Mouse (Mus musculus) cerebellum, postnatal 10 days (tissue): Measurements from ENCODE around the gene Cherp.

Experiments
- DNase-seq, 2 experiments: peaks; one replicate each; pipeline ENCODE4 v3.0.0; 2021; ENCODE audit warnings: mixed read lengths in 2 of 2

The Cherp gene

DNA sequence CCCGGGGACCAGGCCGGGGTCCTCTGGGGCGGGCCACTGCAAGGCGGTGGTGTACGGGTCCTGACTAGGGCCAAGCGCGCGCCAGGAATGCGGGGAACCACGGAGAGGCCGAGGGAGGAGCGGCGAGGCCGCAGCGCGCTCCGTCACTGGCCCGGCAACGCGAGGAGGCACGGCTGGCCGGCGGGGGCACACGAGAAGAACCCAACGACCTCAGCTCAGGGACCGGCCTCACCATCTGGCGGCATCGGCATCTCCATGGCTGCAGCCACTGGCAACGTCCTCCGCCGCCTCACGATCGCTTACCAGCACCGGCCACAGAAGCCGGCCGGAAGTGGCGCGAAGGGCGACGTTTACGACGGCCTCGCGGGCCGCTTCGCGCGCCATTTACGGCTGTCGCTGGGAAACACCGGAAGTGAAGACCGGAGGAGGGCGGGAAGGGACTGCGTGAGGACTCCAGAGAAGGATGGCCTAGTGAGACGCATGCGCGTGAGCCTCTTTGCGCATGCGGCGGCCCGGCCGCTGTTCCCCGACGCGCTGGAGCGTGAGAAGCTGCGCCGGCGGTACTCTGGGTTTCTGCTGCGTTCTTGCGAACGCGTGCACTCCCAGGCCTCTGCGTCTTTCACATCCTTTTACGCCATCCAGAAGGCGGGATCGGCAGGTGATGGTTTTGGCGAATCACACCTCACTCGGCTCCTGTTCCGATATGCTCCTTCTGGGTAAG lies at the start of gene Cherp:
Cherp (minus strand) TSS at position 401 of the 721 bp plus-strand sequence.
- peak; percentile 96 to 98 for DNase-seq

GRCm38 (mm10) chr8:72521888-72522287 lies 46.9 kb upstream of the Cherp start:
- no peak for DNase-seq

DNA sequence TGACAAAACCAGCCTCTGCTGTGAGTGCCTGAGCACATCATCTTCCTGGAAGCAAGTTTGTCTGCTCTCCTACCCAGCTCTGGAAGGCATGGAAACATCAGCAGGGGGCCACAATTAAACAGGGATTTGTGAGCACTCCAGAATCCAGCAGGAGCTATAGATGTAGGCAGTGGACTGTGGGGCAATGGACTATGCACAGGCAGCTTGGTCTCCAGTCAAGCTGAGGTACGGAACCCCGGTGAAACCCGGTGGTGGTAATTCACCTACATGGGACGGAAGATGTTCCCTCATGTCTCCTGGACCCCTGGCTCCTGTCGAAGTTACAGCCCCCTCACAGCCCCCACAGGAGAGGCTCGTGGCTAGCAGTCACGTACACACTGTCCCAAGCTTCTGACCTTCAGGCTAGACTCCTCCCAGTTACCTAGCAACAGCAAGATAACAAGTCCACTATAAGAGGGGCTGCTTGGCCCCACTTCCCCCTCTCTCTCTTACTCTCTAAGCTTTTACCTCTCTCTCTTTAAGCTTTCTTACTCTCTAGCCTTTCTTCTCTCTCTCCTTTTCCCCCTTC lies 42.5 kb upstream of the Cherp start:
- DNase-seq, result no peak

GRCm38 (mm10) chr8:72513158-72513557 lies 38.1 kb upstream of the Cherp start:
- no peak for DNase-seq

DNA sequence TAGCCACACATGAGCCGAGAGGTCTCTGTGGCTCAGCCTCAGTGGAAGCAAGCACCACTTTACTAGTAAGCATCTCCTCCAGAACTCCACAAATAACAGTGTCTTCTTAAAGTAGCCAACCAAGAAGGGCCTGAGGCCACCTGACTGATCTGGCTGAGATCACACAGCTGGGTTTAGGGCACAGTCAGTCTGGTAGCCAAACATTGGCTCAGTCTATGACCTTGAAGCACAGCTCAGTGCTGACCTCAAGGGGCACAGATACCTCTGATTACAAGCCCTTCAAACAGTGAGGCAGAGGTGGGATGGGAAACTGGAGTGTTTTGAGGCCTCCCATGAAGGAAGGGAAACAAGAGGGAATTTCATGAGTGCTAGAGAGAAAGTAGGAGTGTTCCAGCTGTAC lies 37.6 kb upstream of the Cherp start:
- no peak for DNase-seq

DNA sequence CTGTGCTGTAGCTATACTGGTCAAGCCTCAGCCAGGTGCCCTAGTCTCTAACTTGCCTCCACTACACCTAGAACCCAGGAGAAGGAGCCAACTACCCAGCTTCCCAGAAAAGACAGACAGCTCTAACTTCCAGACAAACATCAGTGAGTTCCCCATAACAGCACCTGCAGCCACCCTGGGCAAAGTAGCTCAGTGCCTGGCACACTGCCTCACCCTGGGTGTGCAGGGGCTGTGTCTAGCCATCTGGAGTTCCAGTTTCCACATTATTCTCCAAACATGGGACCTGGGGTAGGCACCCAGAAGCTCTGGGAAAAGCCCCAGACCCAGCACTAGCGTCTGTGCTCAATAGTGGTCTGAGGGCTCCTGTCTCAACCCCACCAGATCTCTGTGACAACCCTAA lies 32.5 kb upstream of the Cherp start:
- peak; percentile 60 to 80 for DNase-seq

DNA sequence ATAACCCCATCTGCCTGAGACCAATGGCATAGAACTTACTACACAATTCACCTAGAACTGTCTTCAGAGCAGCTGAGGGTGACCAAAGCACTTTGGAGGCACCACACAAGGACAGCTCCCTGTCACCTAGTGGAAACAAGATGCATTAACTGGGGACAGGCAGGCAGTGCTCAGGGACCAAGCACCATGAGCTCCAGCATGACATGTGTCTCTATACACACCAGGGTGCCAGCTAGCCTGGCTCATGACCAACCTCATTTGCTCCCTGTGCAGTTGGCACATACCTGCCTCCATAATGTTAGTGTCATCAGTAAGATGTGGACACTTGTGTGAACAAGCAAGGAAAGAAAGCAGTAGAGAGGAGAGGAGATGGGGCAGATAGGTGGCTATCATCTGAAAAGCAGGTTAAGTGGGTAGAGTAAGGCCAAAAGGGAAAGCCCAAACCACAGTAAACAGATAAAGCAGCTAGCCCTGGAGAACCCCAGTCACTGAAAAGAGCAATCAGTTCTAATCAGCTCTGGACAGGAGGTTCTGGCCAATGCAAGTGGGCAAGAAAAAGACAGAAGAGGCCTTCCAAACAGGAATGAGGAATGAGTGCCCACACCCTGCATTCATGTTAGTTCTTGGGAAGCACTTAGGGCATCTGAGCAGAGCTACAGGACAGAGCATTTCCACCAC lies 29.8 kb upstream of the Cherp start:
- peak; percentile 83 to 87 for DNase-seq

DNA sequence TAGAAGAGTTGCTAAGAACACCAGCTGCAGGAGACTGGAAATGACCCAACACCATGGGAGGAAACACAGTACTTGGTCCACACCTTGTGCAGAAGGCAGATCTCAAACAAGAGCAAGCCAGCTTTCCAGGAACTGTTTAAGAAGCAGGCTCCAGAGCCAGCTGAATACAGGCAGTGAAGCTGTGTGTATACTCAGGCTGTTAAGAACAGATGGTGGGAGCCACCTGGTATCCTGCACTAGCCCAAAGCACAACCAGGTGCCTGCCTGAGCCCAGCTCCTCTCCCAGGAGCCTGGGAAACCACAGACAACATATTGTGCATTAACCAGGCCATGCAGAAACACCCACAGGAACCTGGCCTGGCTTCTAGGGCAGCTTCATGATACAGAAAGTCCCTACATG lies 29.1 kb upstream of the Cherp start:
- peak; percentile 77 to 84 for DNase-seq

DNA sequence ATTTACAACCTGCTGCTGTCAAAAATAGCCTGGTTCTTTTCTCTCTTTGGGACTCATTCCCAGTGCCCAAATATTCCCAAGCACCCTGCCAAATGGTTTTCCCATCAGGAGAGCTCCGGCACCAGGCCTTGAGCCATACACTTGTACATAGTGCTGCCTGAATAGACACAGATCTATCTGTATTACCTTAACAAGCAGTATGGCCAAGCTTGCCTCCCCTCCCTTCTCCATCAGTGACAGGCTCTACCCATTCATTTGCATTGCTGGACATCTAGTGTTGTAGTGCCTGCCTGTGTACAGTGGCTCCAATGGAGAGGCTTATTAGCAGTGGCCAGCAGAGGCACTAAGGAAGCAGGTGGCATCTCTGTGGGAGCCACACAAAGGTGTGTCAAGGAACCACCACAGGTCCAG lies 25.5 kb upstream of the Cherp start:
- peak; percentile 74 to 80 for DNase-seq

- no peak for DNase-seq
Observed at GRCm38 (mm10) chr8:72499521-72500284, 24.7 kb upstream of the Cherp start.

DNA sequence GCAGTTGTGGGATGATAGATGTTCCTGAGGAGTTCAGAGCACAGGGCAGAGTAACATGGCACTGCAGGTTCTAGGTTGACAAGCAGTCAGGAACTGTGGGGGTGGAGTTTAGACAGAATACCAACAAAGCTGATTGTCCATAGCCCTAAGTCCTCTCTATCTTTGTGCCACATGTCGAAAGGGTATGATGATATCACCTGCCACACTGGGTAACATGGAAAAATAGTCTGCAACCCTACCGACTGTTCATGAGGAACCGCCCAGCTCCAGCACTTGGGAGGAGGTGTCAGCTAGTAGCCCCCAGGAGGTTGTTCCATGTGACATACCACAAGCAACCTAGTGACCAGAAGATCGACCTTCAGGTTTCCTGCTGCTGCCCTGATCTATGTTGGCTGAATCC lies 23.5 kb upstream of the Cherp start:
- DNase-seq, result no peak

- DNase-seq, result peak; percentile 65 to 77
Observed at GRCm38 (mm10) chr8:72497911-72498310, 22.9 kb upstream of the Cherp start.

GRCm38 (mm10) chr8:72496217-72496616 lies 21.2 kb upstream of the Cherp start:
- peak in 1 of 2 experiments; percentile 28 for DNase-seq

DNA sequence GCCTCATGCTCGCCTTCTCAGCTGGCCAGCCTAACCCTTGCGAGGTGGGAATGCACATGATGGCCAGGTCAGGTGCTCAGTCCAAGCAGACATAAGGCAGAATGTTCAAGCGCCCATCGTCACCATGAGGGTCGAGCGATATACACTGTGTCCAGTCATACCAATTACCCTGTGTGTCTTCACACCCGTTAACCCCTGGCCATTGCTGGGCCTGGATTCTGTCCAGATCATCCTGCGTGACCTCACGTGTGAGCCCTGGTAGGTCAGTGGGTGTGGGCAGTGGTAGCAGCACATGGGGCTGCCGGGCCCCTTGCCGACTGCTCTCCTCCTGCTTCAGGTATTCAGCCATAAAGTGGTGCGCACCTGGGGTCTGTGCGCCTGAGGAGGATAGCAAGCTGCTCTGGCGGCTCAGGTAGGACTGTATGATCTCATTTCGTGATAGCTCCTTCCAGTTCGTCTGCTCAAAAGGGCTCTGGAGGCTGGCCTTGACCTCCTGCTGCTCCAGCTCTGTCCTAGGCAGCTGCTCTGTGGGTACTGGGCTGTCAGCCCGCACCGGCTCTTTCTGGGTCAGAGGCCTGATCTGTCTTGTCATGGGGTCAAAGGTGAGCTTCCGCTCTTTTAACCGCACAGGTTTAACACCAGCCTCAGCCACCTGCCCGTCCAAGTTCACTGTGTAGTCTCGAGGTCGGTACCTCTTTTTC lies 20.5 kb upstream of the Cherp start:
- peak in 1 of 2 experiments; percentile 33 for DNase-seq

DNA sequence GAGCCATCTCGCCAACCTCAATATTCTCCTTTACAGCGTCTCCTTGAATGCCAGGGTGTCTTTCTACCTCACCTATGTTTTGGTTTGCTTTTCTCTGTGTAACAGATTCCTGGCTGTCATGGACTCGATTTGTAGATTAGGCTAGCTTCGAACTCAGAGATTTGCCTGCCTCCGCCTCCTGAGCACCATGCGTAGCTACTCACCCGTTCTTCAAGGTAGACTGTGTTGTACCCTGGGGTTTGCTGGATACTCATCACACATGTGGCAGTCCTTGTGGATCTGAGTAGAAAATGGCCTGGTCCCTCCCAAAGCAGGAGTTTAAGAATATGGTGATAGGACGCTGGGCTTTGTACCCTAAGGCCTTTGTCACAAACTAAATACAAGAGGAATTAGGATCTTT lies 18.4 kb upstream of the Cherp start:
- no peak for DNase-seq

DNA sequence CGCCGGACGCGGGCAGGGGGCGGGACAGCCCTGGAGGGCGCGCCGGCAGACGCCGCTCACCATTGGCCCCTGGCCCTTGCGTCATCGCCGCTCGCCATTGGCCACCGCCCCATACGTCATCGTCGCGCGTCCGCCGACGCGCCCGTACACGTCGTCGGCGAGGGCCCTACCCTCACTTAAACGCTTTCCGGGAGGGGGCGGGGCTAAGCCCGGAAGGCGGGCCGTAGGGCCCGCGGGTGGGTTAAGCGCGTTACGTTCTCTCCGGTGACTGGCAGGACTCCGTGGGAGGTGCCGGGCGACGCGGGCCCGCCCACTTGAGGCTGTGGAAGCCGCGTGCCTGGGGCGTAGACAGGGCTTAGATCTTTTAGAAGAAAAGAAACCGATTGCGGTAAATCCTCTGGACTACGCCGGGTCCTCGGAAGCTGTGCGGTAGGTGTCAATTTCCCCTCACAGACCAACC lies 17.6 kb upstream of the Cherp start:
- DNase-seq, result peak; percentile 100

- peak; percentile 53 to 58 for DNase-seq
Observed at GRCm38 (mm10) chr8:72491680-72492621, 16.9 kb upstream of the Cherp start, which contains the start of gene Slc35e1. Slc35e1 (minus strand) TSS chr8:72492614.

DNA sequence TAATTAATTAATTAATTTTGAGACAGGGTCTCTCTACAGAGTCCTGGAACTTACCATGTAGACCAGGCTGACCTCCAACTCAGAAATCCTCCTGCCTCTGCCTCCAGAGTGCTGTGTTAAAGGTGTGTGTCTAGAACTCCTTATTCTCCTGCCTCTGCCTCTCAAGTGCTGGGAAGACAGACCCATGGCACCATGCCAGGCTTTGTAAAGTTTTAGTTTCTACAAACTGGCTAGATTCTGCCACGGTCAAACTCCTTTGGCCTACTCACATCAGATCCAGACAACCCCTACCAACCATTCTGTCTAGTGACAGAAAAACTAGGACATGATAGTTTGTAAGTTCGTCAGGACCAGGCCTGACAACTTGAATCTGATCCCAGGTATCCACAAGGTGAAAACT lies 16.0 kb upstream of the Cherp start:
- DNase-seq, result peak; percentile 45 to 59

- no peak for DNase-seq
Observed at GRCm38 (mm10) chr8:72487014-72487413, 12.0 kb upstream of the Cherp start.

DNA sequence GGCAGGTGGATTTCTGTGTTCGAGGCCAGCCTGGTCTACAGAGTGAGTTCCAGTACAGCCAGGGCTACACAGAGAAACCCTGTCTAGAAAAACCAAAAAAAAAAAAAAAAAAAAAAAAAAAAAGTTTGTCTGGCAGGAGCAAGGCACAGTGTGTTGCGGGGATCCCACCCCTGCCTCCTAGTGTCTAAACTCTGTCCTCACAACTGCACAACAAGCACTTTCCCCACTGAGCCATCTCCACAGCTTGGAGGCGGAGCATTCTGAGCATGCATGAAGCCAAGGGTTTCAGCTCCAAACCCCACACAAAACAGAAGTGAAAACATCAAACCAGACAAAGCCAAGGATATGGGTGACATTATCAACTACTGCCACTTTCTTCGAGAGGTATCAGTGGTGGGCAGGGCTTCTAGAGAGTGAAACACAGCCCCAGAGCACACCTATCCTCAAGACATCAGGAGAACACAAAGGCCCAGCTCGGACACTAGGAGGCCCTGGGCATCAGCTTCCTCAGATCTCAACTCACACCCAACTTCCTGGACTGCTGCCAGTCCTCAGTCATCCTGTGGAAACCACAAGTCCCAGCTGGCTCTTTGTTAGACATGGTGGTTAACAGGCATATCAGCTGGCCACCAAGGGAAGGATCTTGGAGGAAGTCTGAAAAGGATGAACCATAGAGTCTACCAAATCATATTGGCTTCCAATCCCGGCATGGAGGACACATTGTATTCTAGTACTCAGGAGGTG lies 10.6 kb upstream of the Cherp start:
- no peak for DNase-seq
